Mouse (Mus musculus): ENCODE measurements at regions not wholly inside any gene's neighbourhood (a gene's known extent, or its start where the extent isn't known, plus 50 kb on each side); places are given as distances from the start of the nearest gene placed in this dataset.

DNA sequence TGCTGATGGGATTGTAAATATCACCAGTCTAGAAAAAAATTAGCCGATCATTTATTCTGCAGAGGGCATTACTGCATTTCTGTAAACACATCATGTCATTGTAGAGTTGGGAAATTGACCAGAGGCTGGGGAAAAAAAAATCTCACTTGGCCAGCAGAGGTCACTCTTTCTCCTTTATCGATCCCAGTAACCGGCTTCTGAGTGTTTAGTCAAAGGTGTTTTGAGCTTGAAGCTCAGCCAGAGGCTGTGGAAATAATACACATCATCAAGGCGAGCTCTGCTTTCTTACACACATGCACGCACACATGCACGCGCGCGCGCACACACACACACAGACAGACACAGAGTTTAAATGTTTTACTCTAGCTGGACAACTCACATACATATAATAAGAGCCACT lies 106.5 kb downstream of the Slc4a3 start:
- no peak for TF ChIP-seq GATA1 (IDR thresholded peaks at IDR 0.05; ENCODE audit: borderline replicate concordance, low read length)
- TF ChIP-seq FLI1 (IDR thresholded peaks at IDR 0.05; ENCODE audit: low read length) = no peak
